Mouse (Mus musculus) kidney, embryonic 14.5 days (tissue): ENCODE measurements around the gene Actn1. TPM values are rescaled to one million over a fixed set of nuclear protein-coding genes. Genes with fewer than 3 reads are reported as not detected.
A peak's percentile ranks its signal among the peaks of the same experiment; 100 is the strongest.

ENCODE experiments used
- ATAC-seq: fragments of 200-750 bp; cut with Nextera tagmentation; 2 replicates; pipeline ENCODE4 v1.8.0; 2017; ENCODE audit warnings: moderate number of reproducible peaks, mild to moderate bottlenecking, moderate TSS enrichment, moderate library complexity; ENCODE audit not compliant: low FRiP score, low TSS enrichment
- H3K27ac ChIP-seq: fragments of 300-500 bp; sonication (generic); 2 replicates; pipeline ENCODE4 v1.5.1; 2014; ENCODE audit warnings: low read depth, mild to moderate bottlenecking, low read length, moderate library complexity, mixed read lengths
- H3K27me3 ChIP-seq: fragments of 300-500 bp; sonication (generic); 2 replicates; pipeline ENCODE4 v1.6.1; 2014; ENCODE audit warnings: mild to moderate bottlenecking, low read length; ENCODE audit not compliant: control insufficient read depth, insufficient read depth
- H3K36me3 ChIP-seq: fragments of 300-500 bp; sonication (generic); 2 replicates; pipeline ENCODE4 v1.6.1; 2014; ENCODE audit warnings: low read length, mixed read lengths; ENCODE audit not compliant: control insufficient read depth, insufficient read depth
- H3K4me1 ChIP-seq: fragments of 300-500 bp; sonication (generic); 2 replicates; pipeline ENCODE4 v1.6.1; 2014; ENCODE audit warnings: low read length, mixed read lengths; ENCODE audit not compliant: control insufficient read depth, insufficient read depth
- H3K4me2 ChIP-seq: fragments of 300-500 bp; sonication (generic); replicated peaks from 2 replicates; pipeline ENCODE4 v1.6.1; 2014; ENCODE audit warnings: low read depth, mild to moderate bottlenecking, low read length
- H3K4me3 ChIP-seq: fragments of 300-500 bp; sonication (generic); 2 replicates; pipeline ENCODE4 v1.5.1; 2014; ENCODE audit warnings: mild to moderate bottlenecking, low read length
- H3K9ac ChIP-seq: fragments of 300-500 bp; sonication (generic); 2 replicates; pipeline ENCODE4 v1.6.1; 2014; ENCODE audit warnings: low read depth, mild to moderate bottlenecking, low read length, moderate library complexity
- H3K9me3 ChIP-seq: fragments of 300-500 bp; sonication (generic); 2 replicates; pipeline ENCODE4 v1.6.1; 2016; ENCODE audit warnings: low read length; ENCODE audit not compliant: control insufficient read depth
- WGBS: fragments of 180-500 bp; shearing (Covaris S2); extraction: QIAGEN DNeasy Blood & Tissue Kit; methylation state at CpG from one replicate; pipeline ENCODE4 v1.1.7; 2014; 5-methylcytosine and 5-hydroxymethylcytosine counted together
- polyA plus RNA-seq: library from polyadenylated mRNA; unstranded; fragments of >200 nt; fragmentation: Nextera tagmentation; extraction: Ambion mirVana; gene quantifications from 2 replicates; pipeline ENCODE4 v1.2.1, GENCODE M21; 2014

Actn1 gene
- polyA plus RNA-seq, 1 experiment from 2014 or later = 52.6 TPM

GRCm38 (mm10) chr12:80226101-80226500 is 34.1 kb downstream of the Actn1 start:
- H3K9ac ChIP-seq = no peak overlapping the region
- no peak overlapping the region for H3K27ac ChIP-seq
- H3K27me3 ChIP-seq = no peaks in the 10 kb centered on the region
- no peaks in the 10 kb centered on the region for H3K36me3 ChIP-seq
- H3K4me3 ChIP-seq = no peak overlapping the region
- no peak overlapping the region for H3K4me2 ChIP-seq
- no peaks in the 10 kb centered on the region for H3K9me3 ChIP-seq
- peaks cover 64% of the 10 kb centered on the region for H3K4me1 ChIP-seq
- ATAC-seq = no peak
- WGBS = 81% methylated on average over 2 of the region's 2 CpGs

GRCm38 (mm10) chr12:80224241-80224731 is 35.9 kb downstream of the Actn1 start:
- peaks cover 56% of the 10 kb centered on the region for H3K4me1 ChIP-seq
- no peak for ATAC-seq
- WGBS = 54% methylated on average over 8 of the region's 8 CpGs
- no peak overlapping the region for H3K4me2 ChIP-seq
- H3K27me3 ChIP-seq = no peaks in the 10 kb centered on the region
- H3K36me3 ChIP-seq = no peaks in the 10 kb centered on the region
- H3K9ac ChIP-seq = no peak overlapping the region
- H3K27ac ChIP-seq = no peak overlapping the region; the same call in 1 of the 2 replicates
- H3K9me3 ChIP-seq = no peaks in the 10 kb centered on the region
- H3K4me3 ChIP-seq = no peak overlapping the region

DNA sequence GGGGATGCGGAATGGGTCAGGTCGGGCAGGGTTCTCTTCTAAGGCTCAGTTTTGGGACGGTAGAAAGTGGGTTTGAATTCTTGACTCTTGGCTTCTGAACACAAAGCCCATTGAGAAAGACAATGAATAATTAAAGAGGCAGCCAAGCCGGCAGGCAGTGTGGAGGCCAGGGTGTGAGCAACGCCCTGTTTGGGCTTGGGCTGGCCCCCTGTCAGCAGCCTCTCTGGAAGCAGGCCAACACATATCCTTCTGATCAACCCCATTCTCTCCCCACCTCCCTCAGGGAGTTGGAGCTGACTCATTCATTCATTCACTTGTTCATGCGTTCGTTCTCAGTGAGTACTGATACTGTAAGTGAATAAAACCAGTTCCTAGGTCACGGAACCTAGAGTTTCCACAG is 36.7 kb downstream of the Actn1 start:
- H3K9ac ChIP-seq = no peak overlapping the region
- no peak overlapping the region; the same call in 1 of the 2 replicates for H3K27ac ChIP-seq
- H3K27me3 ChIP-seq = no peaks in the 10 kb centered on the region
- peaks cover 56% of the 10 kb centered on the region for H3K4me1 ChIP-seq
- no peak overlapping the region for H3K4me3 ChIP-seq
- no peaks in the 10 kb centered on the region for H3K36me3 ChIP-seq
- WGBS = 40% methylated on average over 8 of the region's 8 CpGs
- no peaks in the 10 kb centered on the region for H3K9me3 ChIP-seq
- ATAC-seq = no peak; the same call in 1 of the 2 replicates
- no peak overlapping the region for H3K4me2 ChIP-seq

DNA sequence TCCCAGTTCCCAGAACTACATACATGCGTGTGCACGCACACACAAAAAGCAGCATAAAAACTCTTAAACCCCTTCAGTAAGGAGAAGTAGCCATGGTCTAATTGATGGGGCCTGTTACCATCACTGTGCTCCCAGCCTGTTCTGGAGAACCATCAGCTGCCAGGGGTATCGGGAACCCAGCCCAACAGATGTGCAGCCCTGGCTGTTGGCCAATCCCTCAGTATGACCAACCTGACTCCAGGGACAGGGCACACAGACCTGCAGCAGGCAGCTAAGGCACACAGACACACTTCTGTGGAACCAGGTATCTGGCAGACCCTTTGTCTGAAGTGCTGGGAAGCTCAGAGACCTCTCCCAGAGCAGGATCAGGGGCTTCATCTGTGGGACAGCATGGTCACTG is 37.7 kb downstream of the Actn1 start:
- Histone ChIP-seq H3K4me3 (no peak overlapping the region), H3K27ac (no peak overlapping the region), H3K36me3 (no peaks in the 10 kb centered on the region), H3K4me2 (no peak overlapping the region), H3K27me3 (no peaks in the 10 kb centered on the region), H3K9me3 (no peaks in the 10 kb centered on the region), H3K4me1 (peaks cover 53% of the 10 kb centered on the region), H3K9ac (no peak overlapping the region)
- ATAC-seq = no peak
- 90% methylated on average over 3 of the region's 3 CpGs for WGBS

DNA sequence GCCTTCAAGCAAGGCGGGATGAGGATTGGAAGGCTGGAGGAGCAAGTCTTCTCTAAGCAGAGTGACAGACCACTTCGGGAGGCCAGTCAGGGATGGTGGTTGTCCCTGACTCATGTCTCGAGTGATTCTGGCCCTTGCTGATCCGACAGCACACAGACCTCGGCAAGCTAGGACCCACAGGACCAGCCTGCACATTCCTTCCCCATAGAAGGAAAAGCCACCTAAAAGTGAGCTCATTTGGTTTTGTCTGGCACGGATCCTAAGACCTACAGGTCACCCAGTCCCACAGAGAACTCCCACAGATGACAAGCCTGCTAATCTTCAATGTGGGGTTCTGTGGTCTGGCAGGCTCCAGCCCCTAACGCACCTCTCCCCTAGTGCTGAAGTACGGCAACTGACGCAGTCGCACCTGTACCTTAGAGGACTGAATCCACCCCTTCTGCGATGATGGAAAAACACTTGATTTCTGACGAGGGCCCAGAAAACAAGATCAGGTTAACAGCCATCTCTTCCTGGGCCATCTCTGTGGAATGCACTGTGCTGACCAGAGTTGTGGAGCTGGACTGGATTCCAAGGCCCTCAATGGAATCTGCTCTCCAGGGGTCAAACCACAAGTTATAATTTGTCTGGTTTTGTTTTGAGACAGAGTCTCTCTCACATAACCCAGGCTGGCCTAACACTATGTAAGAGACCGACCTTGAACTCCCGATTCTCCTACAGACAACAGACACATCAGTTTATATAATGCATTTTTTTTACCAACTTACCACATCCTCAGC is 39.7 kb downstream of the Actn1 start:
- ATAC-seq = no peak
- H3K9me3 ChIP-seq = no peaks in the 10 kb centered on the region
- no peak overlapping the region for H3K4me3 ChIP-seq
- H3K4me2 ChIP-seq = no peak overlapping the region
- H3K27me3 ChIP-seq = no peaks in the 10 kb centered on the region
- H3K27ac ChIP-seq = peak overlapping the region; percentile 32; the same call in 1 of the 2 replicates
- H3K4me1 ChIP-seq = peaks cover 66% of the 10 kb centered on the region
- H3K9ac ChIP-seq = no peak overlapping the region
- H3K36me3 ChIP-seq = no peaks in the 10 kb centered on the region
- WGBS = 70% methylated on average over 14 of the region's 14 CpGs

- H3K27me3 ChIP-seq = no peaks in the 10 kb centered on the region
- 50% methylated on average over 3 of the region's 3 CpGs for WGBS
- peaks cover 55% of the 10 kb centered on the region for H3K4me1 ChIP-seq
- no peaks in the 10 kb centered on the region for H3K9me3 ChIP-seq
- no peak overlapping the region for H3K27ac ChIP-seq
- no peak overlapping the region for H3K4me2 ChIP-seq
- no peak overlapping the region for H3K9ac ChIP-seq
- H3K4me3 ChIP-seq = no peak overlapping the region
- ATAC-seq = no peak
- H3K36me3 ChIP-seq = no peaks in the 10 kb centered on the region
Observed at GRCm38 (mm10) chr12:80218784-80219183, 41.4 kb downstream of the Actn1 start.

DNA sequence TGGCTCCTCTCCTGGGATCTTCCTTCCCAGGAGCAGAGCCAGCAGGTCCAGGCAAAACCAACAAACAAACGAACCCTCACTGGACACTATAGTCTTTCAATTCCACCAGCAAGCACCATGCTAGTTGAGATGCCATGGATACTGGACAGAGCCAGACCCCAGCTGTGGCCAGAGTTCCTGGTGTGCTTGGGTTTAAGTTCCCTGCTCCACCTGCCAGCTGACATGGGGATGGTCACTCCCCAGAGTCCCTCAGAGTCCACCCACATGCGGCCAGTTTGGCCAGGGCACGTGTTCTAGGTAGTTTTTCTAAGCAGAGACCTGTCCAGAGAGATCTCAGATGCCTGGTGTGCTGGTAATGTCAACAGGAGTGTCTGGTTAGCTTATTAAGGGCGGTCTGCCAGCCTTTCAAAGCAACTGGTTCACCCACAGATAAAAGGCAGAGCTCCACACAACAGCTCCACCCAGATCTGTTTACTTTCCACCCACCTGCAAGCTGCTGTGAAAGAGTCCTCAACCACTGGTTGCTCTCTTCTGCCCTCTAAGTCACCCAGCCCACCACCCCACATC is 42.0 kb downstream of the Actn1 start:
- no peak overlapping the region for H3K4me2 ChIP-seq
- H3K4me1 ChIP-seq = peaks cover 54% of the 10 kb centered on the region
- H3K27ac ChIP-seq = no peak overlapping the region
- no peak for ATAC-seq
- no peak overlapping the region for H3K9ac ChIP-seq
- no peak overlapping the region for H3K4me3 ChIP-seq
- WGBS = 71% methylated on average over 4 of the region's 4 CpGs
- H3K27me3 ChIP-seq = no peaks in the 10 kb centered on the region
- H3K36me3 ChIP-seq = no peaks in the 10 kb centered on the region
- no peaks in the 10 kb centered on the region for H3K9me3 ChIP-seq

DNA sequence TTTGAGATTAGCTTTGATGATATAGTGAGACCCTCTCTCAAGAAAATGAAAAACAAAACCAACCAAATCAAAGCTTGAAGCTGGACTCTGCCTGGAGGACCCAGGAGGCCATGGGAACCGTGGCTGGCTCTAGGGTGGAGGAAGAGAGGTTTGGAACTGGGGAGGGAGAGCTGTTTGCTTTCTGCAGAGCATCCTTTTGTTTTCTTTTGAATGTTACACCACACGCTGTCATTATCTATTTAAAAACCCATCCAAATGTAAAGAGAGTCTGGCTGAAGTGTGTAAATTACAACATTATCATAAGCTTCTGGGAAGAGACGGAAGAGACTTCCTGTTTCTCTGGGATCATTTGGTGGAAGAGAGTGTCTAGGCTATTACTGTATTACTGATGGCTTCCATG is 43.1 kb downstream of the Actn1 start:
- H3K36me3 ChIP-seq = no peaks in the 10 kb centered on the region
- H3K27ac ChIP-seq = peak overlapping the region; percentile 79
- no peak for ATAC-seq
- H3K4me3 ChIP-seq = no peak overlapping the region
- H3K4me1 ChIP-seq = peaks cover 54% of the 10 kb centered on the region
- no peaks in the 10 kb centered on the region for H3K9me3 ChIP-seq
- WGBS = 68% methylated on average over 3 of the region's 3 CpGs
- no peak overlapping the region for H3K9ac ChIP-seq
- H3K27me3 ChIP-seq = no peaks in the 10 kb centered on the region
- no peak overlapping the region for H3K4me2 ChIP-seq

DNA sequence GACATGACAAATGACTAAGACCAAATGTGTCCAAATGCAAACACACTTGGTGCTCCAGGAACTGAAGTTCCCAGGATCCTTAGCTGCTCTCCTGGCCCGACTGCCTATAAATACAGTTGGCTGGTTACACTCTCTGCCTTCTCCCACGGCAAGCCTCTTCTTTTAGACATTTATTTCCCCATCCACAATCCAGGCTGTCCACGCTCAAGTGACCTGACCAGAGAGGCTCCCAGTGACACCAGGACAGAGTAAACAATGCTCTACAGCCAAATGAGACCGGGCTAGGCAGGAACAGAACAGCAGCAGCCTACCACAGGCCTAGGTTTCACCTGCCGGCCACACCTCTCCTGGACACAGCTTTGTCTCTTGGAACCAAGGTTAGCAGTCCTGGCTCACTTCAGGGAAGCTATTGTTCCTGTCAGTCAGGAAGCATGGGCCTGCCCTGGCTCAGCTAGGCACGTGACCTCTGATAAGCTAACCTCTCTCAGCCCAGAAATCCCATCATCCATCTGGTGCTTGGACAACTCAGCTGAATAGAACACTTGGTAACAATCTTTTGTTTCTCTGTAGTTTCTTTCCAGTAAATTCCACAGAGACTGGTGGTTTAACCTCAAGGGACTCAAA is 43.8 kb downstream of the Actn1 start:
- no peak overlapping the region for H3K4me3 ChIP-seq
- H3K9me3 ChIP-seq = no peaks in the 10 kb centered on the region
- H3K27ac ChIP-seq = peak overlapping the region; percentile 79
- ATAC-seq = peak; percentile 64
- H3K27me3 ChIP-seq = no peaks in the 10 kb centered on the region
- H3K4me2 ChIP-seq = no peak overlapping the region
- WGBS = 14% methylated on average over 6 of the region's 6 CpGs
- H3K4me1 ChIP-seq = peaks cover 59% of the 10 kb centered on the region
- peak overlapping the region; percentile 28; the same call in 1 of the 2 replicates for H3K9ac ChIP-seq
- no peaks in the 10 kb centered on the region for H3K36me3 ChIP-seq
